Mouse (Mus musculus): ENCODE data around the gene Kif26a.

GRCm38 (mm10) chr12:112195019-112195418 lies 49.0 kb downstream of the Kif26a start:
- no peak for TF ChIP-seq CTCF (IDR thresholded peaks at IDR 0.05; ENCODE audit: low read depth, low read length)
- no peak for TF ChIP-seq POLR2A (IDR thresholded peaks at IDR 0.05; ENCODE audit: borderline replicate concordance, low read depth, low read length)
